Mouse (Mus musculus) CH12.LX (cell line): ENCODE results near the gene Spryd4. TPM values are rescaled to one million over a fixed set of nuclear protein-coding genes. Genes with fewer than 3 reads are reported as not detected.

Experiments used
- DNase-seq: peaks from one replicate; pipeline ENCODE4 v3.0.0-alpha.2; 2013; ENCODE audit errors: extremely low read depth
- H3K27ac ChIP-seq: 2 replicates; pipeline ENCODE4 v1.5.1; 2012; ENCODE audit warnings: low read depth, mild to moderate bottlenecking, control low read depth, moderate library complexity; ENCODE audit not compliant: insufficient read depth
- H3K27me3 ChIP-seq: replicated peaks from 2 replicates; pipeline ENCODE3; 2012; ENCODE audit warnings: inconsistent platforms
- H3K36me3 ChIP-seq, 2 experiments: replicated peaks in 1 of 2; 2 replicates each; pipeline versions ENCODE3 to v1.6.1; 2012; ENCODE audit warnings: inconsistent platforms in 1 of 2, low read length in 1 of 2, mild to moderate bottlenecking in 1 of 2, mixed read lengths in 1 of 2, moderate library complexity in 1 of 2; ENCODE audit not compliant: control insufficient read depth in 1 of 2, insufficient read depth in 1 of 2
- H3K4me1 ChIP-seq, 2 experiments: 2 replicates each; pipeline ENCODE4 v1.6.1; 2012; ENCODE audit warnings: inconsistent platforms in 1 of 2, moderate library complexity in 1 of 2; ENCODE audit not compliant: insufficient read depth in 2 of 2, control insufficient read depth in 1 of 2
- H3K4me2 ChIP-seq: 2 replicates; pipeline ENCODE4 v1.6.1; 2012; ENCODE audit warnings: low read depth, mild to moderate bottlenecking, control low read depth; ENCODE audit not compliant: poor library complexity, insufficient read depth, severe bottlenecking
- H3K4me3 ChIP-seq, 3 experiments: fragments of 150-350 bp in 1 of 3; sonication (generic) in 1 of 3; replicated peaks in 1 of 3; 2 replicates each; pipeline versions ENCODE3 to v1.5.1; 2011 to 2012; ENCODE audit warnings: low read depth in 2 of 3, low read length in 2 of 3, mild to moderate bottlenecking in 2 of 3, moderate library complexity in 2 of 3, control low read depth in 1 of 3, improper control_type of control experiment in 1 of 3, inconsistent platforms in 1 of 3, mixed read lengths in 1 of 3; ENCODE audit not compliant: poor library complexity in 1 of 3
- H3K79me2 ChIP-seq: replicated peaks from 2 replicates; pipeline ENCODE4 v1.6.1; 2012; ENCODE audit warnings: mild to moderate bottlenecking, moderate library complexity; ENCODE audit not compliant: control insufficient read depth, poor library complexity, insufficient read depth, severe bottlenecking; ENCODE audit errors: extremely low read depth
- H3K9ac ChIP-seq: 2 replicates; pipeline ENCODE4 v1.6.1; 2012; ENCODE audit warnings: low read depth, mild to moderate bottlenecking, control low read depth, moderate library complexity; ENCODE audit not compliant: insufficient read depth
- H3K9me3 ChIP-seq: replicated peaks from 2 replicates; pipeline ENCODE3; 2012; ENCODE audit warnings: low read length, inconsistent platforms, mixed read lengths
- BHLHE40 ChIP-seq: IDR thresholded peaks from 2 replicates; pipeline ENCODE4 v1.6.1; 2011; ENCODE audit warnings: mild to moderate bottlenecking, low read depth, low read length, improper control_type of control experiment
- CHD1 ChIP-seq: IDR thresholded peaks from 2 replicates; pipeline ENCODE4 v1.6.1; 2012; ENCODE audit warnings: low read depth, low read length, improper control_type of control experiment, inconsistent platforms
- ELF1 ChIP-seq: IDR thresholded peaks from 2 replicates; pipeline ENCODE4 v1.6.1; 2014; ENCODE audit warnings: low read depth, mild to moderate bottlenecking, inconsistent platforms, low read length, improper control_type of control experiment
- EP300 ChIP-seq: IDR thresholded peaks from 2 replicates; pipeline ENCODE4 v1.6.1; 2011; ENCODE audit warnings: low read length, improper control_type of control experiment
- HCFC1 ChIP-seq: IDR thresholded peaks from 2 replicates; pipeline ENCODE4 v1.6.1; 2012; ENCODE audit warnings: low read depth, mild to moderate bottlenecking, inconsistent platforms, low read length, improper control_type of control experiment
- IRF4 ChIP-seq: IDR thresholded peaks from 2 replicates; pipeline ENCODE4 v1.6.1; 2014; ENCODE audit warnings: low read depth, mild to moderate bottlenecking, inconsistent platforms, low read length, improper control_type of control experiment
- MAX ChIP-seq: IDR thresholded peaks from 2 replicates; pipeline ENCODE4 v1.6.1; 2011; ENCODE audit warnings: low read length, improper control_type of control experiment
- MYC ChIP-seq: IDR thresholded peaks from 2 replicates; pipeline ENCODE4 v1.6.1; 2011; ENCODE audit warnings: low read depth, mild to moderate bottlenecking, improper control_type of control experiment, low read length
- PAX5 ChIP-seq: IDR thresholded peaks from 2 replicates; pipeline ENCODE4 v1.6.1; 2012; ENCODE audit warnings: low read length, inconsistent platforms, mixed read lengths
- POLR2A ChIP-seq: IDR thresholded peaks from 2 replicates; pipeline ENCODE4 v1.6.1; 2011; ENCODE audit warnings: low read depth, mild to moderate bottlenecking, improper control_type of control experiment, low read length
- POLR2AphosphoS2 ChIP-seq: IDR thresholded peaks from 2 replicates; pipeline ENCODE4 v1.6.1; 2011; ENCODE audit warnings: low read depth, low read length, improper control_type of control experiment
- RCOR1 ChIP-seq: conservative IDR thresholded peaks from 2 replicates; pipeline ENCODE4 v1.6.1; 2012; ENCODE audit warnings: low read depth, mild to moderate bottlenecking, inconsistent platforms, low read length, improper control_type of control experiment
- SIN3A ChIP-seq: IDR thresholded peaks from 2 replicates; pipeline ENCODE4 v1.6.1; 2012; ENCODE audit warnings: low read length, improper control_type of control experiment, inconsistent platforms
- SMC3 ChIP-seq: IDR thresholded peaks from 2 replicates; pipeline ENCODE4 v1.6.1; 2011; ENCODE audit warnings: low read depth, low read length, improper control_type of control experiment
- TBP ChIP-seq: conservative IDR thresholded peaks from 2 replicates; pipeline ENCODE4 v1.6.1; 2011; ENCODE audit warnings: low read depth, low read length, improper control_type of control experiment
- TCF12 ChIP-seq: IDR thresholded peaks from 2 replicates; pipeline ENCODE4 v1.6.1; 2014; ENCODE audit warnings: low read depth, mild to moderate bottlenecking, inconsistent platforms, low read length, improper control_type of control experiment
- USF1 ChIP-seq: IDR thresholded peaks from 2 replicates; pipeline ENCODE4 v1.6.1; 2014; ENCODE audit warnings: low read depth, mild to moderate bottlenecking, inconsistent platforms, low read length, improper control_type of control experiment
- ZKSCAN1 ChIP-seq: IDR thresholded peaks from 2 replicates; pipeline ENCODE4 v1.6.1; 2012; ENCODE audit warnings: low read depth, inconsistent platforms, low read length, improper control_type of control experiment, borderline replicate concordance
- ZMIZ1 ChIP-seq: IDR thresholded peaks from 2 replicates; pipeline ENCODE4 v1.6.1; 2012; ENCODE audit warnings: low read depth, mild to moderate bottlenecking, inconsistent platforms, low read length, improper control_type of control experiment
- ZNF384 ChIP-seq: IDR thresholded peaks from 2 replicates; pipeline ENCODE4 v1.6.1; 2012; ENCODE audit warnings: low read depth, low read length, improper control_type of control experiment, inconsistent platforms
- dilution Hi-C: fragments of 300-500 bp; cut with MboI; formaldehyde crosslinking; loops from 2 replicates; pipeline ENCODE4 v1.14.3; 2020; ENCODE audit warnings: low sequenced_read_pairs; ENCODE audit not compliant: extremely low pct_unique_long_range_greater_than_20kb, extremely low pct_ligation_motif_present
- in situ Hi-C: fragments of 300-500 bp; cut with MboI; formaldehyde crosslinking; loops from 3 replicates; pipeline ENCODE4 v1.14.3; 2019; ENCODE audit warnings: low sequenced_read_pairs, low pct_ligation_motif_present, low pct_unique_long_range_greater_than_20kb, mixed read lengths
- polyA plus RNA-seq: library from polyadenylated mRNA; unstranded; fragments of >175 nt; gene quantifications from 2 replicates; pipeline ENCODE4 v1.2.1, GENCODE M21; 2012; ENCODE audit warnings: low read depth; ENCODE audit not compliant: insufficient read length
- total RNA-seq, 2 experiments: library from RNA; depleted of rRNA; stranded (reverse); fragments of 300-350 nt in 1 of 2; fragments of >200 nt in 1 of 2; gene quantifications; 2 replicates each; pipeline ENCODE4 v1.2.3; 2012 to 2014

Spryd4 gene
- total and polyA plus RNA-seq, 3 experiments = 24.2 to 50.2 (median 38.6) TPM

DNA sequence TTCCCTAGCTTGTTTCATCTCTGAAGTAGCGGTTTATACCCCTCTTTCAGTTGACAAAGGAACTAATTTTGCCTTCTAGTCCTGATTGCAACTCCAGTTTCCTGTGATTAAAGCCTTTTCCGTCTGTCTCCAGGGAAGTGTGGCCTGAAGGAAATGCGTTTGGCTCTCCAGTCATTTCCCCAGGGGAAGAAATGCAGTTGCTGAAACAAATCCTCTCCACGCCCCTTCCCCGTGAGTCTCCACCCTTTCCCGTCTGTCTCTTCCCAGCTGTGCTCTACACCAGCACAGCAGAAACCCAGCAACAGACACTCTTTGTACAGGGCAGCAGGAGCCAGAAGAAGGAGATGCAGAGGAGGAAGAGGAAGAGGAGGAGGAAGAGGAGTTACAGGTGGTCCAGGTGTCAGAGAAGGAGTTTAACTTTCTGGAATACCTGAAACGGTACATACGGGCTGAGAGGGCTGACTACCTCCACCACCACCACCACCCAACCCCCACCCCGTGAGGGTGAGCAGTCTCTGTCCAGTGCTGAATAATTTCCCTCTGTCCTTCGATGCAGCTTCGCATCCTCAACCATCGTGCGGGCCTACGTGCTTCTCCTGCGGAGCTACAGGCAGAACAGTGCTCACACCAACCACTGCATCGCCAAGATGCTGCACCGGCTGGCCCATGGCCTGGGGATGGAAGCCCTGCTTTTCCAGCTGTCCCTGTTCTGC, 35.6 kb upstream of the Spryd4 start:
- Histone ChIP-seq H3K4me3 (no peak overlapping the region), H3K4me1 (no peaks in the 10 kb centered on the region), H3K4me2 (no peak overlapping the region), H3K27me3 (no peaks in the 10 kb centered on the region), H3K9ac (no peak overlapping the region), H3K36me3 (peaks cover 83 to 97% of the 10 kb centered on the region in 2 experiments), H3K9me3 (no peaks in the 10 kb centered on the region), H3K27ac (no peak overlapping the region), H3K79me2 (no peaks in the 10 kb centered on the region)
- DNase-seq = no peak
- TF ChIP-seq RCOR1 (no peak), TCF12 (no peak), ZMIZ1 (no peak), BHLHE40 (no peak), HCFC1 (no peak), PAX5 (no peak), IRF4 (no peak), ZNF384 (no peak), SMC3 (no peak), EP300 (no peak)
- in situ Hi-C loops (no loop called here), dilution Hi-C loops (no loop called here)

DNA sequence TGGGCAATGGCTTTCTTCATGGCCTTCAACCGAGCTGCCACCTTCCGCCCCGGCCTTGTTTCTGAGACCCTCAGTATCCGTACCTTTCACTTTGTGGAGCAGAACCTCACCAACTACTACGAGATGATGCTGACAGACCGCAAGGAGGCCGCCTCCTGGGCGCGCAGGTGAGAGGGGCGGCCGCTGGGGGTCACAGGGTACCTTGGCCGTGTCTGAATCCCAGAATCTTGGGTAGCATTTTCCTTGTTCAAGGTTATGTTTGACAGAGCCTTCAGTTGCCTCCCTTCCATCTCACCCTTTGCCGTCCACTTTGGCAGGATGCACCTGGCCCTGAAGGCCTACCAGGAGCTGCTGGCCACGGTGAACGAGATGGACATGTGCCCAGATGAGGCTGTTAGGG, 32.5 kb upstream of the Spryd4 start:
- H3K4me3 ChIP-seq = no peak overlapping the region
- H3K9me3 ChIP-seq = no peaks in the 10 kb centered on the region
- no peak for DNase-seq
- no peak overlapping the region for H3K4me2 ChIP-seq
- H3K79me2 ChIP-seq = no peaks in the 10 kb centered on the region
- no peak overlapping the region for H3K9ac ChIP-seq
- dilution Hi-C loops = no loop called here
- TF ChIP-seq ELF1 (no peak), ZNF384 (no peak), MAX (no peak), MYC (no peak), SIN3A (no peak), ZKSCAN1 (no peak), IRF4 (no peak), POLR2A (no peak), POLR2AphosphoS2 (no peak), CHD1 (no peak), USF1 (no peak), TBP (no peak)
- TF ChIP-seq, all 38 proteins: peak for 0
- Histone ChIP-seq H3K4me1 (no peaks in the 10 kb centered on the region), H3K27me3 (no peaks in the 10 kb centered on the region), H3K36me3 (peaks cover 76 to 96% of the 10 kb centered on the region in 2 experiments), H3K27ac (no peak overlapping the region)
- in situ Hi-C loops = no loop called here
